Mouse (Mus musculus): ENCODE measurements around the gene Robo2. TPM values are rescaled to one million over a fixed set of nuclear protein-coding genes. Genes with fewer than 3 reads are reported as not detected.

Robo2 gene
- 100 to 1,000 TPM; 142 to 146 TPM for total RNA-seq (2021)
- long read RNA-seq, partial matches to known transcripts, result 5 of 11 reads
- long read RNA-seq, other reads (novel, unspliced or antisense), result 6 of 11 reads

DNA sequence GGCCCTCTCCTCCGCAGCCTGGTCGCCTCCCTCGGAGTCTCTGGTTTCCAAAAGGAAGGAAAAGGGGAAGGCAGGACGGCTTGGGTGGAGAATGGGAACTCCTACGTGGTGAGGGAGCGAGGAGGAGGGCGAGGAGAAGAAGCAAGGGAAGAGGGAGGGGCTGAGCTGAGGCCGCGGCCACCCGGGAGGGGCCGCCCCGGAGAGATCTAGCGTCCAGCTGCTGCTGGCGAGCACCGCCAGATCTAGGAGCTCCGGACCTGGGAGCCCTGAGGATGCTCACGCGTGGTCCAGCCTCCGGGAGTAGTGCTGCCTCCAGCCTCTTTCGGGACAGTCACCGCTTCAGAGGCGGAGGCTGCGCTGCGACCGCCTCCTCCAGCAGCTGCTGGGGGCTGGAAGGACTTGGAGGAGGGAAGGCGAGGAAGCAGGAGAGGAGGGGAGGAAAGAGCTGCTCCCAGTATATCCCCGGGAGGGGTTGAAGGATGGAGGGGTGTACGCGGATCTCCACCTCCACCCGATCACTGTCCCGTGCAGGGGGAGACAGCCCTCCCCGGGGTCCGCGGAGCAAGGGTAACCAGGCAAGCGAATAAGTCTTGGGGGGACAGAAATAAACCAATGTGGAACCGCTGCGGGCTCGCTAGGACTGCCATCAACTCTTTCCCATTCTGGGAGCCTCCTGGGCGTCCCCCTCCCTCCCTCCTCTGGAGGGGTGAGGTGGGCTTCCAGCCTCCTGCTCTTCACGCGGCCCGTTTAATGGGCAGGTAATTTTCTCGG lies at the start of gene Robo2:
Robo2 (minus strand) TSS at position 345 of the 771 bp plus-strand sequence.
- peak; percentile 47 to 63 for DNase-seq (ENCODE audit: low spot score in 2 of 2)

- no peak for DNase-seq (ENCODE audit: low spot score in 2 of 2)
Observed at GRCm38 (mm10) chr16:74458138-74458537, 46.5 kb upstream of the Robo2 start.

- DNase-seq (ENCODE audit: low spot score in 2 of 2), result no peak
Observed at GRCm38 (mm10) chr16:74457736-74458135, 46.1 kb upstream of the Robo2 start.

DNA sequence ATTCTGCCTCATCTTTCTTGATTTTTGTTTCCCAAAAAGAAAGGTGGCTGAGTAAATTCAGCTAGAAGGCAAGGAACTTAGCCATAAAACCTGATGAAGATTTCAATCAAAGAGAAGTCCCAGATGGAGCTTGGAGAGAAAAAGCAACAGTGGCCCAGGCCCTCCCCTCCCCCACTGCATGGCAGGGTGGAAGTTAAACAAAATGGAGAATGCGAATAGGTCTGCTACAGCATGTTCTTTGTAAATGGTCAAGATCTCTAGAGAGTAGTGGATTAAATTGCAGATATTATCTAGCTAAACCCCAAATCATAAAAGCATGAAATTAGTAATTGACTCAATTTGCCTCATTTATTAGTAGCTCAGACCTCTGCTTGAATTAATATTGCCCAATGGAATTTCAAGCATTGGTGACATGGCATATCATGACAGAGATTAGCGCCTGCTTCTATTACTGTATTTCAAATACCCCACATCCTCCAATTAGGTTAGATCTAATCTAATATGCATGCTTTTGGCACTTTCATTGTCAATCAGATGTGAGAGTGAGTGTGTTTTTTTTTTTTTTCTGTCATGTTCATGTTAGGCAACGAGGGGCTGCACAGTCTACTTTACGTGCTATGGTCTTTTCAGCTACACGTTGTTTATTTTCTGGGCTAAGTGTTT lies 45.3 kb upstream of the Robo2 start:
- no peak for DNase-seq (ENCODE audit: low spot score in 2 of 2)

GRCm38 (mm10) chr16:74455179-74455578 lies 43.6 kb upstream of the Robo2 start:
- DNase-seq (ENCODE audit: low spot score in 2 of 2), result no peak

- DNase-seq (ENCODE audit: low spot score in 2 of 2), result no peak
Observed at GRCm38 (mm10) chr16:74448025-74448424, 36.4 kb upstream of the Robo2 start.

DNA sequence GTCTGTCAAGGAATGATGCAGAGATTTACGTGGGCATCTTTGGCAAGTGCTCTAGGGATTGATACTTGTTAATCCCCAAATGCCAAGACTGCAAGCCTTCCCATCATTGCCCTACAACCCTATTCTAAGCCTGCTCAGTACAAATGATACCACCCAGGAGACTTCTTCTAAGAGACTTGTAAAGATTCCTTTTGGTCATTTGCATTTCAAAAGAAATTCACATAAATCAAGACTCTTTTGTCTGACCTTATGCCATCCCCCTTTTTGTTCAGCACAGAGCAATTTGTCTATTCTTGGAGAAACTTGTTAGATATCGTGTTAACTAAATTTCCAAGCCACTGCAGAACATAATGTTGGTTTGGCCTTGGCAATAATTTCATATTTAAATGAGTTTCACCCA lies 15.4 kb upstream of the Robo2 start:
- no peak for DNase-seq (ENCODE audit: low spot score in 2 of 2)

DNA sequence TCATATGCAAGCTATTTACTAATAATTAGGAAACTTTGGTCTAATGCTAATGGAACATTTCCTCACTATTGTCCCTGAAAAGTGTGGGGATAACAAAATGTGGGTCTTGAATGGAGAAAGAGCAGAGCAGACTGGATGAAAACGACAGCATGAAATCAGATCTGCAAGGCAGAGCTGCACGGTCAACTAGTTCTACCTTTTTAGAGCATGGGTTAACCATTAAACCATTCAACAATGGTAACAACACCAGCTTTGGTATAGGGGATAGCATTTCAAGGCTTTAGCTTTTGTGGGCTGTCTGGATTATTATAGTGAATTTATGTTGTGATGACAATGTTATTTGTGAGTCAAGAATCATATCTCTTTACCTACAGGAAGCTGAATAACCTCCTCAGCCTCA lies 8.7 kb upstream of the Robo2 start:
- no peak for DNase-seq (ENCODE audit: low spot score in 2 of 2)

DNA sequence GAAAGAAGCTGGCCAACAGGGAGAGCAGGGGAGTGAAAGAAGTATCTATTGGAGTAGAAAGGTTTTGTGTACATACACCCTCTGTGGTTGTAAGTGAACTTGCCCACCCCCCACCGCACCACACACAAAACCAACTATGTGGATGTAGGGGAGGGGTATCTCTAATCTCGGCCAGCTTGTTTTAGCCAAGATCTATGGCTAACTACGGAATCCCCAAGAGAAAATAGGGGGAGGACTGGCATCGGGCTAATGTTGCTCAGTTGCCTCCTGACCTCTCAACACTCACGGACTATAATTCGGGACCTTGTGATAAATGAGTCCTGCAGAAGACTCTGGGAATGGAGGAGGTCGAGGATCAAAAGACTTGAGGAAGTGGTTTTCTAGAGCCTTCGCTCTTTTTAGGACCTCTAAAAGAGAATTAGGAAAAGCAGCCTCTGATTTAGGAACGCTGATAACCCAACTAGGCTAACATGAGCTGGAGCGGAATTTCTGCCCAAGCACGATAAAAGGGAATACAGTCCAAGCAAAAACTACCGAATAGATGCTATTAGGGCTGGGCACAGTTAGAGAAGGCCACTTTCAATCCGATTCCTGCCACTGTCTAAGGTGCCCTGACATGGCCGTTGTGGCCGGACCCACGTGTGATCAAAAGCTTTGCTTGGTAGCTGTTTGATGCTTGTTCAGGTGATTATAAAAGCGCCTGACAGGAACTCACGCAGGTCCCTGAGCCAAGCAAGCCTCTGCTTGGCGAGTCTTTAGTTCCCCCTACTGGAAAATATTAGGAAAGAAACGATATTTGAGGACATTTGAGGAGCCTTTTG lies 1.1 kb upstream of the Robo2 start:
- DNase-seq (ENCODE audit: low spot score in 2 of 2), result peak; percentile 57 to 61

- DNase-seq (ENCODE audit: low spot score in 2 of 2), result no peak
Observed at GRCm38 (mm10) chr16:74411021-74411420, 604 bp downstream of the Robo2 start.

- peak; percentile 19 to 44 for DNase-seq (ENCODE audit: low spot score in 2 of 2)
Observed at GRCm38 (mm10) chr16:74410125-74410524, 1.5 kb downstream of the Robo2 start.

- no peak for DNase-seq (ENCODE audit: low spot score in 2 of 2)
Observed at GRCm38 (mm10) chr16:74409548-74409947, 2.1 kb downstream of the Robo2 start.

GRCm38 (mm10) chr16:74408566-74408965 lies 3.1 kb downstream of the Robo2 start:
- no peak for DNase-seq (ENCODE audit: low spot score in 2 of 2)

GRCm38 (mm10) chr16:74397291-74397690 lies 14.3 kb downstream of the Robo2 start:
- DNase-seq (ENCODE audit: low spot score in 2 of 2), result no peak

- no peak for DNase-seq (ENCODE audit: low spot score in 2 of 2)
Observed at GRCm38 (mm10) chr16:74395678-74396077, 15.9 kb downstream of the Robo2 start.

DNA sequence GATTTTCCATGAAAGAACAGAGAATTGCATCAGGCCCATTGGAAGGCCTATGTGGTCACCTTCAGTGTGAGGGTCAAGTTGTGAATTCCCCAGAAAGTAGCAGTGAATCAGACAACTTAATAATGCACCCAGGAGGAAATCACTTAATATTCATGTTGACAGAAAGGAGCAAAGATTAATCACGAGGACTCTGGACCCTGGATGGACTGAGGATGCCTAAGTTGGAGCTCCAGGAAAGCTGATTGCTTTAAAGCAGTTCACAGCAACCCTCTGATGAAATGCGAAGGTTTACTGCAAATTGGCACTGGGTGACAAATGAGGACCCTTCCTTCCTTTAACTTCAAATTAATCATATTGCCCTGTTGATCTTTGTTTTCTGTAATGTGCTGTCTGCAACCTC lies 32.2 kb downstream of the Robo2 start:
- DNase-seq (ENCODE audit: low spot score in 2 of 2), result no peak

DNA sequence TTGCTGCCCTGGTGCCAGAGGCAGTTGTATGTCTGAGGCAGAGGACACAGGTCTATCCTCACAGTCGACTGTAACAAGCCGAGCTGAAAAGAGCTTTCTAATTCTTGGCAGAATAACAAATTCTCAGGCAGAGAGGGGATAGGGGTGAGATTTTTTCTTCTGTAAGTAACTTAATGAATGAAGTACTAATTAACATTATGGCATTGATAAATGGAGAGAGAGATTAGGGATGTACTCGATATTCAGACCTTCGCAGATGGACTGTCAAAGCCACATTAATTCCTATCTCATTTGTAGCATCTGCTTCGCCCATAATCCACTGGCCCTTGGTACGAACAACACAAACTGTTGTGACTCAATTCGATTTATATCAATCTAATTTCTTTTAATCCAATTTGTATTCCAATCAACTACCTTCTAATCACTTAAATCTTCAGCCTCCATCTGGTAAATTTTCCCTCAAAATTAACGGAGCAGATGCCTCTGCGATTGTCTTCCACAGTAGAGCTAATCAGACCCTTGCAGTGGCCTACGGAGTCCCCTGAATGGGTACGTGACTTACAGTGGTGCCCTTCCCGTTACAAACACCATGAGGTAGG lies 36.2 kb downstream of the Robo2 start:
- DNase-seq (ENCODE audit: low spot score in 2 of 2), result no peak

GRCm38 (mm10) chr16:74374540-74374939 lies 37.1 kb downstream of the Robo2 start:
- no peak for DNase-seq (ENCODE audit: low spot score in 2 of 2)

DNA sequence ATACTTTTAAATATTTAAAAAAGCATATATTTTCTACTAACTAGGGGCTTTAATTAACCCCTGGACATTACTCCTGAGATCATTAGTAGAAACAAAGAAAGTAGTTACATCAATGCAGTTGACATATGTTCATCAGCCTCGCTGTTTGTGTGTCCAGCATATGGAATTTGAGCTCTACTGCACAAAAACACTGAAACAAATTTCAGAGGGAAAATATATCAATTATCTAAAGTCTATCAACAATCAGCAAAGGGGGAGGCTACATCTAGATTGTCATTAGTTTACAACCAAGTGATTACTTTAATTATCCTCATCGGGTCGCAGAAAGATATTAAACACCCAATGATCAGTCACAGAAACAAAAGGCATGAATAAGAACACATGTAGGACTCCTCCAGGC lies 38.2 kb downstream of the Robo2 start:
- DNase-seq (ENCODE audit: low spot score in 2 of 2), result no peak

DNA sequence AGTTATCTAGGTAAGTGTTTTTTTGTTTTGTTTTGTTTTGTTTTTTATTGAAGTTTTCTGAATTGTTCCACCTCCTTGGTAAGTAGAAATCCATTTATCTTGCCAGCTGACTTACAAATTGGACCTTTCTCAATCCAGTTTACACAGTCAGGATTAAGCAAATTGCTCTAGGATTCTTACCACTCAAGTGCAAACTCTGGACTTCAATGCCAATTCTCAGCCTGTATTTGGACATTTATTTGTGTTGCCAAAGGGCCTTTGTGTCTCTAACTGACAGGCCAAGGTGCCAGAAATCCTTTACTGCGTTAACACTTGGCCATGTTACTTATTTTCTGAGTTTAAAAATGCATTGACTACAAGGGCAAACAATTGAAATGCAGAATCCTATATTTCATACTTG lies 38.7 kb downstream of the Robo2 start:
- no peak for DNase-seq (ENCODE audit: low spot score in 2 of 2)

DNA sequence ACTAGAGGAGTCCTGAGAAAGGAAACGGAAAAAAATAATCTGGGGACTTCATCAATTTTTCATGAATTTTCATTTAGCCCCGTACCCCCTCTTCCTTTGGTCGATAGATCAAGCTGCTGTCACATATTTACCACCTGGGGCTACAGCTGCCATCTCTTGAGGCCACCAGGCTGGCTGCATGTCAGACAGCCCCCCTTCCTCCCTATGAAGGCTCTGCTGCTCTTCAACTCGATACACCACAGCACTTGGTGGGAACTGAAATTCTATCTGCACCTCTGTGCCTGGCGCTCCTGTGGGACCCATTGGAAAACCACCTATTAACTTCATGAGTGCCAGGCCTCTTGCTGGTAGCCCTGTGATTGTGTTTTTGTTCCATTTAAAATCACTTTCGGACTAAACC lies 63.2 kb downstream of the Robo2 start:
- no peak for DNase-seq (ENCODE audit: low spot score in 2 of 2)
